In genomic region chr8:44934416-44934815, GRCm38 (mm10) we compare ENCODE assay signal across 9 mouse cellular contexts. TPM values are rescaled to one million over a fixed set of nuclear protein-coding genes. Genes with fewer than 3 reads are reported as not detected.
DNase-seq lines count a peak whose midpoint lies in the region; ATAC-seq lines count a peak whose summit lies in the region.
"Had no signal": no experiment of that assay in that cellular context is flagged by ENCODE, and none has a peak within 500 bp of the region (broad histone marks: within the 10 kb centered on the region; RNA-seq: fewer than 3 reads in every experiment).

No protein-coding gene starts in this region.

- H3K4me3 ChIP-seq in heart, embryonic 14.5 days (ENCODE audit: control insufficient read depth in 1 of 2, insufficient read depth in 1 of 2, low read depth in 1 of 2, low read length in 2 of 2): peak overlapping the region; percentile 73 to 80
- H3K4me3 ChIP-seq in brown adipose tissue, adult 24 weeks (ENCODE audit: insufficient read depth, low read depth, low read length): peak overlapping the region; percentile 71
- H3K4me3 ChIP-seq in hindbrain, embryonic 14.5 days (replicated peaks; ENCODE audit: low read length): peak overlapping the region; percentile 66
- H3K4me3 ChIP-seq in midbrain, embryonic 12.5 days: peak overlapping the region; percentile 64

- peaks cover 3% of the 10 kb centered on the region for H3K9me3 ChIP-seq in heart, embryonic 14.5 days (ENCODE audit: control insufficient read depth, low read length)
- no peaks in the 10 kb centered on the region for H3K9me3 ChIP-seq in hindbrain, embryonic 14.5 days (ENCODE audit: control insufficient read depth, low read length)
- H3K9me3 ChIP-seq in midbrain, embryonic 12.5 days: no peaks in the 10 kb centered on the region

- peak overlapping the region; percentile 89 for H3K9ac ChIP-seq in heart, embryonic 14.5 days (ENCODE audit: low read length)
- H3K9ac ChIP-seq in hindbrain, embryonic 14.5 days: peak overlapping the region; percentile 68
- H3K9ac ChIP-seq in midbrain, embryonic 12.5 days (replicated peaks): peak overlapping the region; percentile 63

- H3K27me3 ChIP-seq in heart, embryonic 14.5 days (ENCODE audit: control insufficient read depth, insufficient read depth, low read length): no peaks in the 10 kb centered on the region
- no peaks in the 10 kb centered on the region for H3K27me3 ChIP-seq in hindbrain, embryonic 14.5 days (ENCODE audit: control insufficient read depth, insufficient read depth, low read length)
- no peaks in the 10 kb centered on the region for H3K27me3 ChIP-seq in midbrain, embryonic 12.5 days

- H3K27ac ChIP-seq in heart, embryonic 14.5 days (replicated peaks in 1 of 2; ENCODE audit: control insufficient read depth in 1 of 2, insufficient read depth in 1 of 2, low read depth in 2 of 2, low read length in 2 of 2): peak overlapping the region; percentile 93 to 94
- H3K27ac ChIP-seq in brown adipose tissue, adult 24 weeks (replicated peaks; ENCODE audit: low read depth, low read length): no peak overlapping the region
- H3K27ac ChIP-seq in hindbrain, embryonic 14.5 days: peak overlapping the region; percentile 85
- peak overlapping the region; percentile 84 for H3K27ac ChIP-seq in midbrain, embryonic 12.5 days (replicated peaks)

- DNase-seq in heart, adult 11 months: no peak
- DNase-seq in hindbrain, embryonic 14.5 days (ENCODE audit: low spot score): peak; percentile 39
- DNase-seq in left cerebral cortex, adult 9 months (ENCODE audit: low spot score in 2 of 2): no peak
- DNase-seq in cerebellum, adult 11 months: no peak
- no peak for DNase-seq in cerebellum, postnatal 10 days

- no peak for ATAC-seq in heart, embryonic 14.5 days (ENCODE audit: insufficient number of reproducible peaks, insufficient read depth, low FRiP score, low read depth)
- ATAC-seq in hindbrain, embryonic 14.5 days (ENCODE audit: low FRiP score): no peak
- no peak for ATAC-seq in midbrain, embryonic 12.5 days (ENCODE audit: low FRiP score, low read depth)

- H3K4me1 ChIP-seq in heart, embryonic 14.5 days (ENCODE audit: control insufficient read depth in 2 of 2, insufficient read depth in 2 of 2, low read length in 2 of 2): peaks cover 0 to 10% of the 10 kb centered on the region in 2 experiments; a peak in 2 of 4 replicates
- no peaks in the 10 kb centered on the region; the same call in 1 of the 2 replicates for H3K4me1 ChIP-seq in brown adipose tissue, adult 24 weeks (ENCODE audit: control insufficient read depth, insufficient read depth, insufficient read length, low read length)
- H3K4me1 ChIP-seq in hindbrain, embryonic 14.5 days (replicated peaks; ENCODE audit: control insufficient read depth, insufficient read depth, low read length): peaks cover 3% of the 10 kb centered on the region; the same call in 1 of the 2 replicates
- H3K4me1 ChIP-seq in midbrain, embryonic 12.5 days: peaks cover 10% of the 10 kb centered on the region

- WGBS in heart, embryonic 14.5 days: 2% methylated on average over 13 of the region's 13 CpGs
- 4% methylated on average over 13 of the region's 13 CpGs for WGBS in hindbrain, embryonic 14.5 days
- 3% methylated on average over 13 of the region's 13 CpGs for WGBS in midbrain, embryonic 12.5 days

- no peaks in the 10 kb centered on the region for H3K36me3 ChIP-seq in heart, embryonic 14.5 days (ENCODE audit: control insufficient read depth, insufficient read depth, low read length)
- H3K36me3 ChIP-seq in hindbrain, embryonic 14.5 days (replicated peaks; ENCODE audit: control insufficient read depth, insufficient read depth): no peaks in the 10 kb centered on the region
- no peaks in the 10 kb centered on the region for H3K36me3 ChIP-seq in midbrain, embryonic 12.5 days
- H3K36me3 ChIP-seq: G1E had no signal

- H3K4me2 ChIP-seq in heart, embryonic 14.5 days (ENCODE audit: low read length): peak overlapping the region; percentile 90
- H3K4me2 ChIP-seq in hindbrain, embryonic 14.5 days (replicated peaks): peak overlapping the region; percentile 87
- H3K4me2 ChIP-seq in midbrain, embryonic 12.5 days (replicated peaks): peak overlapping the region; percentile 87

RNA-seq across cellular contexts. Expression of gene Fat1, which starts 0.8 kb away (rescaled TPM):
- 22.2 TPM in 2 replicates for polyA plus RNA-seq in heart, embryonic 14.5 days (2014; fragmentation: Nextera tagmentation; extraction: Ambion mirVana)
- polyA plus RNA-seq in brown adipose tissue, adult 24 weeks (2012; ENCODE audit: insufficient read depth, insufficient read length, missing spikeins): 6.1 and 9.8 TPM in 2 replicates
- polyA plus RNA-seq in hindbrain, embryonic 14.5 days (2014; fragmentation: Nextera tagmentation; extraction: Ambion mirVana): 25.3 and 28.8 TPM in 2 replicates
- 18.5 and 18.9 TPM in 2 replicates for polyA plus RNA-seq in midbrain, embryonic 12.5 days (2016; fragmentation: Nextera tagmentation; extraction: Ambion mirVana)
- polyA plus RNA-seq: G1E had no signal
